Mouse (Mus musculus): ENCODE data around the gene Sipa1l1. TPM values are rescaled to one million over a fixed set of nuclear protein-coding genes. Genes with fewer than 3 reads are reported as not detected.

Gene Sipa1l1
- polyA plus RNA-seq, 1 experiment = 34.0 TPM

DNA sequence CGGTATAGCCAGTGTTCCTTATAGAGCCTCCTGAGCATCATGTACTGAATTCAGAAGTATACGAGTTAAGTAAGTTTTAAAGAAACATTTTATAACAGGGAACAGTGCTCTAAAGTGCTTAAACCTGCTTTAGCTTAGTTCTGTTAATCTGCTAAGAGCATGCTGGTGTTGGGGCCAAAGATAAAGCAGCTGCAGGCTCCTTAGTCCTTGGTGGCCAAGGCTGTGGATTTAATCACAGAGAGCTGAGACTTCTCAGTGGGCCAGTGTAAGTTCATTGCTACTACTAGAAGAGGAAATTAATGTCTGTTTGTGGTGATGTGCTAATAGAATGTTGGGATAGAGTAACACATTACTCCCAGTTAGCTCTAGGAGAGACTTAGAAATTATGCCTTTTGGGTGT, 27.1 kb downstream of the Sipa1l1 start:
- no peak for TF ChIP-seq POLR2A (IDR thresholded peaks at IDR 0.05; ENCODE audit: low read depth, low read length)
- no peak for TF ChIP-seq CTCF (conservative IDR thresholded peaks at IDR 0.05; ENCODE audit: insufficient read depth, insufficient read length, low read depth, low read length)
- H3K36me3 ChIP-seq (ENCODE audit: control insufficient read depth, insufficient read depth, low read length) = no peaks in the 10 kb centered on the region
- no peaks in the 10 kb centered on the region for H3K27me3 ChIP-seq (replicated peaks; ENCODE audit: control insufficient read depth, insufficient read depth, low read length)
- H3K4me1 ChIP-seq (ENCODE audit: control insufficient read depth, insufficient read depth, low read length) = peaks cover 10% of the 10 kb centered on the region; the same call in 1 of the 2 replicates
- 97% methylated on average over 2 of the region's 2 CpGs for WGBS
- H3K4me3 ChIP-seq (ENCODE audit: insufficient read depth, low read depth, low read length) = no peak overlapping the region
- DNase-seq = no peak
- H3K27ac ChIP-seq (ENCODE audit: insufficient read depth, low read depth, low read length) = no peak overlapping the region

DNA sequence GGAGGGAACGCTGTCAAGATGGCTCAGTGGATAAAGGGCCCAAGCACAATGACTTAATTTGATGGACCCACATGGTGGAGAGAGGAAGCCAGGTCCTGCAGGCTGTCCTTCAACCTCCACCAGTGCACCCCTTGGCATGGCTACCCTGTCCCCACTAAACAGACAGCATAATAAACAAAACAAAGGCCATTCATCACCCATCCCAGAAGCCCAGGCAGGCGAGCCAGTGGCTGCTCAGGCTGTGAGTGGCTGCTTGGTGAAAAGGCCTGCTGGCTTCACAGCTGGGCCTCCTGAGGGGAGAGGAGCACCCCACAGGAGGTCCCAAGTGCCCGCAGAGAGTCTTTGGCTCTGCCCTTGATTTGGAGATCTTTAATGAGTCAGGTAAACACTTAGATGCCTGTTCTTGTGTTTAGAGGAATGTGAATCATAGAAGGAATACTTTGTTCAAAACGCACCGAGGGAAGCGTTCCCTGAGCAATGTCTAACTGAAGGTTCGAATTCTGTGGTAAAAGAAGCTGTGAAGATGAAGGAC, 27.6 kb downstream of the Sipa1l1 start:
- no peak overlapping the region for H3K27ac ChIP-seq (ENCODE audit: insufficient read depth, low read depth, low read length)
- TF ChIP-seq CTCF (conservative IDR thresholded peaks at IDR 0.05; ENCODE audit: insufficient read depth, insufficient read length, low read depth, low read length) = no peak
- TF ChIP-seq POLR2A (IDR thresholded peaks at IDR 0.05; ENCODE audit: low read depth, low read length) = no peak
- no peaks in the 10 kb centered on the region for H3K27me3 ChIP-seq (replicated peaks; ENCODE audit: control insufficient read depth, insufficient read depth, low read length)
- no peak for DNase-seq
- no peaks in the 10 kb centered on the region for H3K36me3 ChIP-seq (ENCODE audit: control insufficient read depth, insufficient read depth, low read length)
- no peak overlapping the region for H3K4me3 ChIP-seq (ENCODE audit: insufficient read depth, low read depth, low read length)
- H3K4me1 ChIP-seq (ENCODE audit: control insufficient read depth, insufficient read depth, low read length) = peaks cover 10% of the 10 kb centered on the region; the same call in 1 of the 2 replicates
- 74% methylated on average over 7 of the region's 7 CpGs for WGBS

GRCm38 (mm10) chr12:82197207-82197606, 28.1 kb downstream of the Sipa1l1 start:
- H3K4me3 ChIP-seq (ENCODE audit: insufficient read depth, low read depth, low read length) = no peak overlapping the region
- 71% methylated on average over 2 of the region's 2 CpGs for WGBS
- H3K27me3 ChIP-seq (replicated peaks; ENCODE audit: control insufficient read depth, insufficient read depth, low read length) = no peaks in the 10 kb centered on the region
- TF ChIP-seq POLR2A (IDR thresholded peaks at IDR 0.05; ENCODE audit: low read depth, low read length) (no peak), CTCF (conservative IDR thresholded peaks at IDR 0.05; ENCODE audit: insufficient read depth, insufficient read length, low read depth, low read length) (no peak)
- H3K27ac ChIP-seq (ENCODE audit: insufficient read depth, low read depth, low read length) = no peak overlapping the region
- H3K36me3 ChIP-seq (ENCODE audit: control insufficient read depth, insufficient read depth, low read length) = no peaks in the 10 kb centered on the region
- no peak for DNase-seq
- peaks cover 10% of the 10 kb centered on the region; the same call in 1 of the 2 replicates for H3K4me1 ChIP-seq (ENCODE audit: control insufficient read depth, insufficient read depth, low read length)

GRCm38 (mm10) chr12:82199286-82199685, 30.2 kb downstream of the Sipa1l1 start:
- WGBS = 84% methylated on average over 6 of the region's 6 CpGs
- no peaks in the 10 kb centered on the region for H3K36me3 ChIP-seq (ENCODE audit: control insufficient read depth, insufficient read depth, low read length)

DNA sequence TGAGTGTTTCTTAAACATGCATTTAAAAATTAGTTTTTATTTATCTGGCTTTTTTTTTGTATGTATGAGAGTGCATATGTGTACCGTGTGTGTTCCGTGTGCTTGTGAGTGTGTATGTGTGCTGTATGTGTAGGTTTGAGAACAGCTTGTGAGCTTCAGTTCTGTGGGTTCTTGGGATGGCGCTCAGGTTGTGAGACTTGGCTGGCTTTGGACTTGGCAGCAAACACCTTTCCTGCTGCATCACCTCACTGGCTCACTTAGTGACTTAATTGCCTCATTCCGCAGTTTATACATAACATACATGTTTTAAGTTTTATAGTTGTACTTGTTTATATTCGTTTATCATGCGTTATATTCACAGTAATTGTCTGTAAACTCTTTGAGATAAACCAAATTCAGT, 35.0 kb downstream of the Sipa1l1 start:
- no peak for TF ChIP-seq POLR2A (IDR thresholded peaks at IDR 0.05; ENCODE audit: low read depth, low read length)
- no peak for TF ChIP-seq CTCF (conservative IDR thresholded peaks at IDR 0.05; ENCODE audit: insufficient read depth, insufficient read length, low read depth, low read length)
- no peak for DNase-seq
- Histone ChIP-seq H3K27me3 (replicated peaks; ENCODE audit: control insufficient read depth, insufficient read depth, low read length) (no peaks in the 10 kb centered on the region), H3K27ac (ENCODE audit: insufficient read depth, low read depth, low read length) (no peak overlapping the region), H3K4me1 (ENCODE audit: control insufficient read depth, insufficient read depth, low read length) (peaks cover 12% of the 10 kb centered on the region; the same call in 1 of the 2 replicates), H3K36me3 (ENCODE audit: control insufficient read depth, insufficient read depth, low read length) (no peaks in the 10 kb centered on the region), H3K4me3 (ENCODE audit: insufficient read depth, low read depth, low read length) (no peak overlapping the region)
- 83% methylated on average over 6 of the region's 6 CpGs for WGBS

More at GRCm38 (mm10) chr12:82199286-82199685, 30.2 kb downstream of the Sipa1l1 start:
- Histone ChIP-seq H3K27ac (ENCODE audit: insufficient read depth, low read depth, low read length) (no peak overlapping the region), H3K4me1 (ENCODE audit: control insufficient read depth, insufficient read depth, low read length) (0 out of 2 replicates have a peak, but pooled peaks cover 3% of the 10 kb centered on the region), H3K4me3 (ENCODE audit: insufficient read depth, low read depth, low read length) (no peak overlapping the region), H3K27me3 (replicated peaks; ENCODE audit: control insufficient read depth, insufficient read depth, low read length) (no peaks in the 10 kb centered on the region)
- DNase-seq = no peak
- TF ChIP-seq CTCF (conservative IDR thresholded peaks at IDR 0.05; ENCODE audit: insufficient read depth, insufficient read length, low read depth, low read length) (no peak), POLR2A (IDR thresholded peaks at IDR 0.05; ENCODE audit: low read depth, low read length) (no peak)

GRCm38 (mm10) chr12:82206857-82207647, 37.9 kb downstream of the Sipa1l1 start:
- WGBS = 55% methylated on average over 8 of the region's 8 CpGs
- peaks cover 12% of the 10 kb centered on the region; the same call in 1 of the 2 replicates for H3K4me1 ChIP-seq (ENCODE audit: control insufficient read depth, insufficient read depth, low read length)
- no peak for DNase-seq

DNA sequence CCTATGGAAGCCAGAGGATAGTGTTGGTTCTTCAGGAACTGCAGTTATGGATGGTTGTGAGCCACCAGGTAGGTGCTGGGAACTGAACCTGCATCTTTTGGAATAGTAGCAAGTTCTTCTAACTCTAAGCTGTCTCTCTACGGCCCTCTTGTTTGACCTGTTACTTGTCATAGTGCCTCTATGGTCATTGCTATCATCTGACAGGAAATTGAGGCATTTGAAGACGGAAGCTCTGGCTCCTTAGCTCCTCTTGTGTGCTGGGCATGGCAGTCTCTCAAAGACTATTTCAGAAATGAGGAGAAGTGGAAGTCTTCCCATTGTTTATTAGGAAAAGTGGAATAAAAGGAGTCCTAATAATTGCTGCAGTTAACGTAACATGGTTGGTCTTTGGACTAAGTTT, 38.9 kb downstream of the Sipa1l1 start:
- no peaks in the 10 kb centered on the region for H3K36me3 ChIP-seq (ENCODE audit: control insufficient read depth, insufficient read depth, low read length)
- H3K27me3 ChIP-seq (replicated peaks; ENCODE audit: control insufficient read depth, insufficient read depth, low read length) = no peaks in the 10 kb centered on the region
- no peak for DNase-seq
- no peak overlapping the region for H3K27ac ChIP-seq (ENCODE audit: insufficient read depth, low read depth, low read length)
- TF ChIP-seq CTCF (conservative IDR thresholded peaks at IDR 0.05; ENCODE audit: insufficient read depth, insufficient read length, low read depth, low read length) = no peak
- no peak for TF ChIP-seq POLR2A (IDR thresholded peaks at IDR 0.05; ENCODE audit: low read depth, low read length)
- WGBS = 56% methylated on average over 3 of the region's 3 CpGs
- peaks cover 12% of the 10 kb centered on the region; the same call in 1 of the 2 replicates for H3K4me1 ChIP-seq (ENCODE audit: control insufficient read depth, insufficient read depth, low read length)
- H3K4me3 ChIP-seq (ENCODE audit: insufficient read depth, low read depth, low read length) = no peak overlapping the region

More at GRCm38 (mm10) chr12:82206857-82207647, 37.9 kb downstream of the Sipa1l1 start:
- no peaks in the 10 kb centered on the region for H3K27me3 ChIP-seq (replicated peaks; ENCODE audit: control insufficient read depth, insufficient read depth, low read length)
- H3K4me3 ChIP-seq (ENCODE audit: insufficient read depth, low read depth, low read length) = no peak overlapping the region
- H3K27ac ChIP-seq (ENCODE audit: insufficient read depth, low read depth, low read length) = no peak overlapping the region
- H3K36me3 ChIP-seq (ENCODE audit: control insufficient read depth, insufficient read depth, low read length) = no peaks in the 10 kb centered on the region
- no peak for TF ChIP-seq CTCF (conservative IDR thresholded peaks at IDR 0.05; ENCODE audit: insufficient read depth, insufficient read length, low read depth, low read length)
- TF ChIP-seq POLR2A (IDR thresholded peaks at IDR 0.05; ENCODE audit: low read depth, low read length) = no peak

All from kidney, adult 2 months (tissue).